Mouse (Mus musculus): ENCODE results near the gene Zfp141. TPM values are rescaled to one million over a fixed set of nuclear protein-coding genes. Genes with fewer than 3 reads are reported as not detected.

Gene Zfp141
- 20.3 TPM for polyA plus RNA-seq (2017; shearing (Covaris generic))

DNA sequence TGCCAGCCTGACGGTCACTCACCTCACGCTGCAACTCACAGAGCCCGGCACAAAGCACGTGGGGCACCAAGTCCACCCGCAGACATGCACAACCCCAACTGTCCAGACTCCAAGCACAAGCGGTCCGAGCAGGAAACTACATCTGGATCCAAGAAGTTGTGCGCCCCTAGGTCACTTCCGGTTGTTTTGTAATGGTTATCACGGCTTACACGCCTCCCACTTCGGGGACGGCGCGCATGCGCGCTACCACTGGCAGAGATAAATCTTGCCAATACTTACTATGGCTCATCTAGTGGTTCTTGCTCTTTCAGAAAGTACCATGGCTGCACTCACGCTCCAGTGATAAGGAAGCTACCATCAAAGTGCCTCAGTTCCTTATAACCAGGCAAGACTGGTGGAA lies at the start of gene Zfp141:
Zfp141 (minus strand) TSS at position 153 of the 400 bp plus-strand sequence.

DNA sequence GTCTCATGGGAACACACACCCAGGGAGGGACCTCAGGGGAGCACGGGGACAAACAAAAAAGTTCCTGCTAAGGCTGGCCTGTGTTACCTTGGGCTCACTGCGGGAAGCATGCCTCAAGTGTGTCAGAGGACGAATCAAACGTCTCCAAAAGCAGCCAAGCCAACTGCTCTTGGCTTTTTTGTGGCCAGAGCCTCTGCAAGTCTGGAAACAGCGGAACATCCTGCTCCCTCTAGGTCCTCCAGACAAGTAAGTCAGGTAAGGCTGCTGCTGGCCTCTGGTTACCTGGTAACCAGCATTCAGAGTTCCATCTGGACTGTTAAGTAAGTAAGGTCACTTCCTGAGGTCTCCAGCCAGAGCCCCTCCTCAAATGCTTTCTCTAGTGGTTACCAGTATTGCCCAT lies 57.7 kb downstream of the Zfp141 start, which contains the start of gene 4933421I07Rik:
4933421I07Rik (minus strand) TSS at position 271 of the 400 bp plus-strand sequence.

Other genes starting within 250 kb of the Zfp141 start
- gene Vmn2r61, start 245.7 kb downstream of the Zfp141 start, polyA plus RNA-seq (2017; shearing (Covaris generic)), result not detected
- not detected for gene 4933421I07Rik, start 57.6 kb downstream of the Zfp141 start, polyA plus RNA-seq (2017; shearing (Covaris generic))
- not detected for gene Gm21028, start 72.8 kb upstream of the Zfp141 start, polyA plus RNA-seq (2017; shearing (Covaris generic))
- not detected for gene Zfp977, start 86.8 kb upstream of the Zfp141 start, polyA plus RNA-seq (2017; shearing (Covaris generic))
- 0.68 TPM for gene Zfp976, start 136.8 kb upstream of the Zfp141 start, polyA plus RNA-seq (2017; shearing (Covaris generic))
- gene Zfp975, start 187.0 kb upstream of the Zfp141 start, polyA plus RNA-seq (2017; shearing (Covaris generic)), result 2.6 TPM
- not detected for gene Gm17067, start 221.3 kb upstream of the Zfp141 start, polyA plus RNA-seq (2017; shearing (Covaris generic))